Mouse (Mus musculus): ENCODE results near the gene Cars.

The Cars gene

DNA sequence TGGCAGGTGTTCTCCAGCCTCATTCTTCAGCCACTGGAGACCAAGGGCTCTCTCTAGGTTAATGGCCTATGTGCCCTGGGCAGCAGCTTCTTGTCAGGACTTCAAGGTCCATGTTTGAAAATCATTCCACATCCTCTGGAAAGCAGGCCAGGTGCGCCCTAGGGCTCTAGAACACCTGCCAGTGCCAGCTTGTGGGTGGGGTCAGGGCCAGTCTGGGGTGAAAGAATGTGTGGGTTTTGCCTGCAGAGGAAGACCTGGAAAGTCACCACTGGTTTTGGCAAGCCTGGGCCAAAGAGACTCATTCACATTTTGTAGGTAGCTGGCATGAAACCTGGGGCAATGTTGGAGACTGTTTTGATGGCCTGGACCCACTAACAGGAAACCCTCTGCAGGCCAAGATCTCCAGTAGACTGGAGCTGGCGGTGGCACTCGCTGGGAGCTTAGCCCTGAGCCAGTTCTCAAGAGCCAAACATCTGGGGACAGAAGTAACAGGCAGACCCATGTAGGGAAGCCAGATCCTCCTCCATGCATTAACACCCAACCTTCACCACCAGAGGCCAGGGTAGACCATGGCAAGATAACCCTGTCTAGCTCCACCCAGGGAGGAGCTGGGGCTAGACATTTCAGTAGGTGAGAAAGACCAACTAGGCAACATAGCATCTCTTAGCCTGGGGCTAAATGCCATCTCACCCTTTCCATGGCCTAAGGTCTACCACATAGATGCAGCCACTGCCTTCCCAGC is 89.1 kb downstream of the Cars start:
- DNase-seq (ENCODE audit: low spot score in 2 of 2): no peak

DNA sequence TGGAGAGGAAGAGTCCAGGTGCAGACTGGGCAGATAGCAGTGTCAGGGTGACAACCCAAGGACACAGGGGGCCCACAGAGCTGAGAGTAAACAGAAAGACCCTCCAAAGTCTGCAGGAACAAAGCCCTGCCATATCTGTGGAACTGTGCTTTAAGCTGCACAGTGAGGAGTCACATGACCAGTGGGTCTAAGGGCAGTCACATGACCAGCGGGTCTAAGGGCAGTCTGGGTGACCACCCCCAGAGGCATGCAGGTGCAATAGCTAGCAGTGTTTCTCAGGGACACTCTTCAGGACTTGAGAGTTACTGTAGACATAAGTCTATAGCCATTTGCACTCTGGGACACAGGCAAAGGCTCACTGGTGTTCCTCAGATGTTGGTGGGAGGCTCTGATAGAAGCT is 90.3 kb downstream of the Cars start:
- no peak for DNase-seq (ENCODE audit: low spot score in 2 of 2)

Data from urinary bladder, adult 18-20 months (tissue).